Mouse (Mus musculus): ENCODE measurements around the gene 4930469K13Rik. TPM values are rescaled to one million over a fixed set of nuclear protein-coding genes. Genes with fewer than 3 reads are reported as not detected.

Gene 4930469K13Rik
- polyA plus RNA-seq, 1 experiment: 0.16 TPM

DNA sequence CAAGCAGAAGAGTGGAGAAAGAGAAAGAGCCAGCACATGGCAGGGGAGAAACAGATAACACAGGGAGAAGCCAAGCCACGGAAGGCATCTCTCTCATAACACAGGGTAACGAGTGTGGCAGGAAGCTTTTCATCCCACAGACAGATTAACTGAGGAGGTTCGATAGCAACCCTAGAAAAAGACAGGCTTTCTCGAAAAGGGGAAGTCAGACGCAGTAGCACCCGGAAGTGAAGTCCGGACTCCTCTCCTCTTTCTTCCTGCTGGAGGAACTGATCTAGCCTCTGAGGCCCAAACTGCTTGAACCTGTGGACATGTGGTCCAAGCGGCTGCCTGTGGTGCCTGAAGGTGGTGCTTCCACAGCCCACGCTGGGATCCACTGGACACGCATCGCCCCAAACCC lies 90.1 kb downstream of the 4930469K13Rik start:
- Histone ChIP-seq H3K4me1 (replicated peaks; ENCODE audit: control insufficient read depth, insufficient read depth, low read length) (peaks cover 34% of the 10 kb centered on the region), H3K36me3 (ENCODE audit: control insufficient read depth, insufficient read depth, low read length) (no peaks in the 10 kb centered on the region), H3K4me3 (ENCODE audit: control insufficient read depth, insufficient read depth, low read length) (peak overlapping the region; percentile 55), H3K27ac (ENCODE audit: control insufficient read depth, insufficient read depth, low read length) (peak overlapping the region; percentile 99), H3K27me3 (ENCODE audit: control insufficient read depth, insufficient read depth, low read length) (no peaks in the 10 kb centered on the region)
- DNase-seq: peak; percentile 64
- WGBS: 6% methylated on average over 11 of the region's 11 CpGs
- TF ChIP-seq POLR2A (IDR thresholded peaks at IDR 0.05; ENCODE audit: control insufficient read depth, extremely low read depth, insufficient read depth, low read length, poor library complexity) (peak; percentile 34; the same call in 1 of the 2 replicates), CTCF (IDR thresholded peaks at IDR 0.05; ENCODE audit: borderline replicate concordance, control insufficient read depth, extremely low read depth, insufficient read depth, low read length, poor library complexity) (peak; percentile 27; the same call in 1 of the 2 replicates)

DNA sequence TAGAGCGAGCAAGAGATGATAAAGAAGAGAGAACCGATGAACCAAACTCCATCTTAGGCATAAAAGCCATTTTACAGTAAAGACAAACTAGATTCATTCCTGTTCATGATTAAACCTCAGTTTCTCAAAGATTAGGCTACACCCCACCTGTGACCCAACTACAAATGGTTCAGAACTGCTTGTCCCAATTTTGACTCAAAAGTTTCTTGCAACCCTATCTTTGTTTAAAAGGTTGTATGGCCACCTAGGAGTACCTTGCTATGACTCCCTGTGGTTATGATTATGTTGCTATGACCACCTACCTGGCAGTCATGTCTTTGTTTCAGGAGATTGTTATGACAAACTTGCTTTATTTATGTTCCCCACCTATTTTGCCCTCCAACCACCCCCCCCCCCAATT lies 90.7 kb downstream of the 4930469K13Rik start:
- Histone ChIP-seq H3K4me3 (ENCODE audit: control insufficient read depth, insufficient read depth, low read length) (no peak overlapping the region), H3K4me1 (replicated peaks; ENCODE audit: control insufficient read depth, insufficient read depth, low read length) (peaks cover 34% of the 10 kb centered on the region), H3K27ac (ENCODE audit: control insufficient read depth, insufficient read depth, low read length) (no peak overlapping the region), H3K27me3 (ENCODE audit: control insufficient read depth, insufficient read depth, low read length) (no peaks in the 10 kb centered on the region), H3K36me3 (ENCODE audit: control insufficient read depth, insufficient read depth, low read length) (no peaks in the 10 kb centered on the region)
- 91% methylated on average over 2 of the region's 2 CpGs for WGBS
- DNase-seq: no peak
- TF ChIP-seq POLR2A (IDR thresholded peaks at IDR 0.05; ENCODE audit: control insufficient read depth, extremely low read depth, insufficient read depth, low read length, poor library complexity) (no peak), CTCF (IDR thresholded peaks at IDR 0.05; ENCODE audit: borderline replicate concordance, control insufficient read depth, extremely low read depth, insufficient read depth, low read length, poor library complexity) (no peak)

DNA sequence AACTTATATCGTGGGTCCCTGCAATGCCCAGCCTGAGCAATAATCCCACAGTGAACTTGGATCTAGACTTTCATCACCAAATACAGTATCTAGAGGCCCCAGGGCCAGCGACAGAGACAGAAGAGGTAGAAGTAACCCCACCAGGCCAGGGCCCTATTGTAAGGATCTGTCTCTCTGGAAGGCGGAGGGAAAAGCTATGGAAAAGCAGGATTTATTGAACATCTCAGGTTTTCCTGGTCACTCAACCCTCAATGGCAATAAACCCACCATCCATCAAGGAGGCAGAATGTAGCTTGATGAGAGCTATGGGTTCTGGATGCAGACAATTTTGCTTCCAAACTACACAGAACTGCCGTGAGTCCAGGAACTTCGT lies 95.8 kb downstream of the 4930469K13Rik start:
- WGBS: 77% methylated on average over 5 of the region's 5 CpGs
- Histone ChIP-seq H3K36me3 (ENCODE audit: control insufficient read depth, insufficient read depth, low read length) (no peaks in the 10 kb centered on the region), H3K27ac (ENCODE audit: control insufficient read depth, insufficient read depth, low read length) (no peak overlapping the region), H3K4me1 (replicated peaks; ENCODE audit: control insufficient read depth, insufficient read depth, low read length) (peaks cover 25% of the 10 kb centered on the region), H3K4me3 (ENCODE audit: control insufficient read depth, insufficient read depth, low read length) (no peak overlapping the region), H3K27me3 (ENCODE audit: control insufficient read depth, insufficient read depth, low read length) (no peaks in the 10 kb centered on the region)
- DNase-seq: no peak
- TF ChIP-seq CTCF (IDR thresholded peaks at IDR 0.05; ENCODE audit: borderline replicate concordance, control insufficient read depth, extremely low read depth, insufficient read depth, low read length, poor library complexity) (no peak), POLR2A (IDR thresholded peaks at IDR 0.05; ENCODE audit: control insufficient read depth, extremely low read depth, insufficient read depth, low read length, poor library complexity) (no peak)

DNA sequence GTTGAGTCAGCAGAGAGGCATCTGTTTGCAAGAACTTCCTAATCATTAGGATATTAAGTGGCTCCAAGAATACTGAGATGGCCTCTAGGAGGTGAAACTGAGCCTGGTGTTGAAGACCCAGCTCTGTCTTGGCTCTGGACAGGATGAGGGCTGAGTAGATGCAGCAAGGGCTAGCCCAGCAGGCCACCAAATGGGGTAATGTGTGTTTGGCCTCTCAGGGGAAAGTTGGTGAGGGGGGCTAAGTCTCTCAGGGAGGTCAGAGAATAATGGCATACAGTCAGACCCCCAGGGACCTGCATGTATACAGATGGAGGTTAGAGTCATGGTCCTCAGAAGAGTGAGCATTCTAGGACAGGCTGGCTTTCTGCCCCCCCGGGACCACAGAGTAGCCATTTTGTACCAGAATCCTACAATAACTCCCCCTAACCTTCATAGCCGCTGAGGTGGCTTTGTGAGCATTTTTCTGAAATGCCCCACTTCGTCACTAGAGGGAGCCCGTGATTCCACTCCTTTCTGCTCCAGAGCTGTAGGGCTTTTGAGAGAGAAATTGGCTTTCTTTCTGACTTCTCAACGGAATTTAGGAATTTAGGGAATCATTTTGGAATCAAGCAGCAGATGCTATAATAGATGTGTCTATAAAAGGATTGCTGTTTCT lies 96.3 kb downstream of the 4930469K13Rik start:
- 2% methylated on average over 5 of the region's 5 CpGs for WGBS
- H3K27me3 ChIP-seq (ENCODE audit: control insufficient read depth, insufficient read depth, low read length): no peaks in the 10 kb centered on the region
- H3K36me3 ChIP-seq (ENCODE audit: control insufficient read depth, insufficient read depth, low read length): no peaks in the 10 kb centered on the region
- peak; percentile 75 for DNase-seq
- no peak overlapping the region for H3K27ac ChIP-seq (ENCODE audit: control insufficient read depth, insufficient read depth, low read length)
- TF ChIP-seq POLR2A (IDR thresholded peaks at IDR 0.05; ENCODE audit: control insufficient read depth, extremely low read depth, insufficient read depth, low read length, poor library complexity): no peak
- no peak for TF ChIP-seq CTCF (IDR thresholded peaks at IDR 0.05; ENCODE audit: borderline replicate concordance, control insufficient read depth, extremely low read depth, insufficient read depth, low read length, poor library complexity)
- H3K4me3 ChIP-seq (ENCODE audit: control insufficient read depth, insufficient read depth, low read length): no peak overlapping the region
- H3K4me1 ChIP-seq (replicated peaks; ENCODE audit: control insufficient read depth, insufficient read depth, low read length): peaks cover 25% of the 10 kb centered on the region

DNA sequence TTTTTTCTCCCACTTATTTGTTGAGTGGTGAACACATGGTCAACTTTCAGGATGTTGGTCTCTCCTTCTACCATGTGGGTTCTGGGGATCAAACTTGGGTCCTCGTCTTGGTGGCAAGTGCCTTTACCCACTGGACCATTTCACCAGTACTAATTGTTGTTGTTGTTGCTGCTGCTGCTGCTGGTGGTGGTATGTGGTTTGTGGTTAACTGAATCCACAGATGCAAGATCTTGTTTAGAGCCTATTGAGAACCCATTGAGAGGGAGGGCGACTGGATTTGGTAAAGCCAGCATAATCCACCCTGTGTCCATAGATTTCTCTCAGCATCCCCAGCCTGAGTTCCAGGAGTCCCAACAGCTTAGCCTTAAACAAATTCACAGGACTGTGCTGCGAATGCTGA lies 97.9 kb downstream of the 4930469K13Rik start:
- DNase-seq: no peak
- Histone ChIP-seq H3K27me3 (ENCODE audit: control insufficient read depth, insufficient read depth, low read length) (no peaks in the 10 kb centered on the region), H3K4me1 (replicated peaks; ENCODE audit: control insufficient read depth, insufficient read depth, low read length) (peaks cover 24% of the 10 kb centered on the region), H3K27ac (ENCODE audit: control insufficient read depth, insufficient read depth, low read length) (no peak overlapping the region), H3K36me3 (ENCODE audit: control insufficient read depth, insufficient read depth, low read length) (no peaks in the 10 kb centered on the region), H3K4me3 (ENCODE audit: control insufficient read depth, insufficient read depth, low read length) (no peak overlapping the region)
- 33% methylated on average over 3 of the region's 3 CpGs for whole genome bisulfite sequencing
- TF ChIP-seq POLR2A (IDR thresholded peaks at IDR 0.05; ENCODE audit: control insufficient read depth, extremely low read depth, insufficient read depth, low read length, poor library complexity) (no peak), CTCF (IDR thresholded peaks at IDR 0.05; ENCODE audit: borderline replicate concordance, control insufficient read depth, extremely low read depth, insufficient read depth, low read length, poor library complexity) (no peak)

DNA sequence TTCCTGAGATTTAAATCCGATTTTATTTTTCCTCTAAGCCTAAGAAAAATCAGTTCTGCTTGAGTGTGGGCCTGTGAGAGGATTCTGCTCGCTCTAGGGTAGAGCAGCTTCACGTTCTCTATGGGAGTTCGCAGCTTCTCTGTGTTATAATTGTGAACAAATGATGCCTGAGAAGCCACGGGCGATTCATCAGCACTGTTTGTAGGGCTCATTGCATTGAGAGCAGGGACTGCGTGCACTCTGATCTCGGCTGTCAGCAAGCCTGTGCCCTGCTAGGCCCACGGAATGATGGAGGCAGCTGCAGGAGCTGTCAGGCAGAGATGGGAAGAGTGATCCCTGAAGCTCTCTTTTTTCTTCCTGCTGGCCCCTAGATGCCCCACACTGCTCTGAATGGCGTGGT lies 100.1 kb downstream of the 4930469K13Rik start:
- TF ChIP-seq CTCF (IDR thresholded peaks at IDR 0.05; ENCODE audit: borderline replicate concordance, control insufficient read depth, extremely low read depth, insufficient read depth, low read length, poor library complexity): no peak
- TF ChIP-seq POLR2A (IDR thresholded peaks at IDR 0.05; ENCODE audit: control insufficient read depth, extremely low read depth, insufficient read depth, low read length, poor library complexity): no peak
- peaks cover 24% of the 10 kb centered on the region for H3K4me1 ChIP-seq (replicated peaks; ENCODE audit: control insufficient read depth, insufficient read depth, low read length)
- no peaks in the 10 kb centered on the region for H3K27me3 ChIP-seq (ENCODE audit: control insufficient read depth, insufficient read depth, low read length)
- no peak overlapping the region for H3K27ac ChIP-seq (ENCODE audit: control insufficient read depth, insufficient read depth, low read length)
- H3K36me3 ChIP-seq (ENCODE audit: control insufficient read depth, insufficient read depth, low read length): no peaks in the 10 kb centered on the region
- WGBS: 94% methylated on average over 10 of the region's 10 CpGs
- no peak overlapping the region for H3K4me3 ChIP-seq (ENCODE audit: control insufficient read depth, insufficient read depth, low read length)
- no peak for DNase-seq
